Mouse (Mus musculus) cerebellum, postnatal 36 days (tissue): ENCODE results near the gene Nipa2.

ENCODE experiments used
- DNase-seq, 2 experiments: peaks; one replicate each; pipeline ENCODE4 v3.0.0; 2021 to 2022; ENCODE audit warnings: mixed read lengths in 2 of 2

Gene Nipa2

DNA sequence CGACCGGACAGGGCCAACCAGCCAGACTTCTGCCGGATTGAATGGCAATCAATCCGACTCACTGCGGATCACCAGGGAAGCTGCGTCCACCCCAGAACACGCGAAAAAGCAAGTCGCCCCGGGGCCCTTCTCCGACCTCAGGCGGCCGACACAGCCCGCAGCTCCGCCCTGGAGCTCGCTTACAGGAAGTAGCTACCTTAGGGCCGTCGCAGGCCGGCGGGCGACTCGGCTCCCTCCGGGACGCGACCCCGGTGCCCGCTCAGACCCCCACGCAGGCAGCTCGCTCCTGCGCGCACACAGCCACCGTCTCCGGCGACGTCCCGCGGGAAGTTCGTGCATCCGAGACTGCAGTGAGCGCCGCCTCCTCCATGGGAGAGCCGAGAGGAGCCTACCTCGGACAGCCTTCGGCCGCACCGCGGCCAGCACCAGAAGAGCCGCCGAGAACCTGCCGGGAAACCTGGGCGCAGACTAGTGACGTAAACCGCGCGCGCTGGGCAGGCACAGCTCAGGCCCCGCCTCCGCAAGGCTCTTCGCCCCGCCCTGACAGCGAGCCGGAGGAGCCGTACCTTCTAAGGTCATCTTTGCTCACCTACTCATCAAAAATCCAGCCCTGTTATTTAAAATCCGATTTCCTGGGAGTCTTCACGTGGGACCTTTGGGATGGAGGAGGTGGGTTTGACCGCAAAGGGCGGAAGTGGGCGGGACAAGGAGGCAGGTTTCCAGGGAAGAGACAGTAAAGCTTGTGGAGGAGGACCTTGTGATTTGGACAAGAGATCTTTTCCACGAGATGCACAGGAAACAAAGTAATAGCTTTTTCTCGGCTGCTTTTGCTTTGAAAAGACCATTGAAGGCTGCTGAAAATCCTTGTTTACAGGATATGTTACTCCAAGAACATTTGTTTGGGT lies at the start of gene Nipa2:
Gene Nipa2, minus strand, starts transcription at position 473 of the 905 bp plus-strand sequence.
- peak; percentile 94 to 95 for DNase-seq

DNA sequence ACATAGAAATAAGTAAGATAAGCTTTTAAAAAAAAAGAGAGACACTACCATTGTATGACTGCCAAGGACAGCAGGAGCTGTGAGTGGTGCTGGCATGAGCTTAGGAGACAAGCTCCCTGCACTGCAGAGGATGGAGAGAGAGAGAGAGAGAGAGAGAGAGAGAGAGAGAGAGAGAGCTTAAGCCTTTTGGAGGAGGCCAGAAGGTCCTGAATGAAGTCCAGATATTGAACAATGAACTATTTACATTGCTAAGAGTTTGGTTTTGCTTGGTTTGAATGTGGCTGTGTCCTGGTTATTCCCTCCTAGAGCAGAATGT lies 48.7 kb upstream of the Nipa2 start:
- DNase-seq: no peak

DNA sequence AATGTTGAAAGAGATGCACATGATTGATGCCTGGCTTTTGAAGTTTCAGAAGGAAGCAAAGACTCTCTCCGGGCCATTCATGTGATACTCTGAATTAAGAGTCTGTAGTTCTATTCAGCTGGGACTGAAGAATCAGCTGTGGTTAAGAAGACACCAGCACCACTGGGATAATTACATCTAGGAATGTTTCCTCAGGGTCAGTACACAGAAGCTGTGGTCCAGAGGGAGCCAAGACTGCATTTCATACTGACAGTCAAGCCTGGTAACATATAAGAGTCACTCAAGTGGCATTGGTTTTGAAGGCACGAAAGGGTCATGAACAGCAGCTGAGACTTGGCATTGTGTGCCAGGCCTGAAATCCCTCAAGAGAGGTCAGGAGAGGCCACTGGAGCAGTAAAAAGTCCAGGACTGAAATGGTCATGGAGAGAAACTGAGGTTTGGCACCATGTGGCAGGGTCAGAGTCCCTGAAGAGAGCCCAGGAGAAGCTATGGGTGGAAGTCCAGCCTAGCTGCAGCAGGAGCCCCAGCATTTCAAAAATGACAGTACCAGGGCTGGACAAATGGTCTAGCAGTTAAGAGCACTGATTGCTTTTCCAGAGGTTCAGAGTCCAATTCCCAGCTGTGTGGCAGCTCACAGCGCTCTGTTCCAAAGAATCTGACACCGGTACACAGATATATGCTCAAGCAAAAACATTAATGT lies 48.2 kb upstream of the Nipa2 start:
- DNase-seq: no peak

DNA sequence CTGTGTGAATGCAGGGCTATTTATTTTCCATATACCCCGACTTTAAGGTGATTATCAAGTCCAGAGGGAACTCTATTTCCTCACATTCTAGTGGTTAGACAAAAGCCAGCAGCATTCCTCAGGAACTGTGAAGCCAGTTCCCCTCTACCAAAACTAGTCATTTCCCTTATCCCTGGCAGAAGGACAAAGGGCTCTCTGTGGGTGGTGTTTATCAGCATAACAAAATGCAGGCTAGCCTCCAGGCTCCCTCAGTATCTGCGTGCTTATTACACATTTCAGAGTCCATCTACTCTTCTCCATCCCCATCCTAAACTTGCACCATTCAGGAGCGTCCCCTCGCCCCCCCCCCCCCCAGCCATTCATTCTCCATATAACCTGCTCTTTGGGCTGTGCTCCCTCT lies 36.7 kb upstream of the Nipa2 start:
- no peak for DNase-seq

DNA sequence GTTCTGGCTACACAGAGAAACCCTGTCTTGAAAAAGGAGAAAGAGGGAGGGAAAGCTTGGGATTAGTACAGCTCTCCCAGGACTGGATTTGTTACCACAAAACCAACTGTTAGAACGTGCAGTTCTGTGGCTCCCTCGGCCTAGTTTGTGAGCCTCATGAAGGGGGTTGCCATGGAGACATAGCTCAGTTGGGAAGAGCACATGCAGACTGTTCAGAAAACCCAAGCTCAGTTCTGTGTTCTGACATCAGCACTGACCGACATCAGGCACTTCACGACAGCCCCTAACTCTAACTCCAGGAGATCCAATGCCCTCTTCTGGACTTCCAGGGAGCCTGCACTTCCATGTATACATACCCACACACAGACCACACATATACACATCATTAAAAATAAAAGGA lies 32.7 kb upstream of the Nipa2 start:
- DNase-seq: no peak

DNA sequence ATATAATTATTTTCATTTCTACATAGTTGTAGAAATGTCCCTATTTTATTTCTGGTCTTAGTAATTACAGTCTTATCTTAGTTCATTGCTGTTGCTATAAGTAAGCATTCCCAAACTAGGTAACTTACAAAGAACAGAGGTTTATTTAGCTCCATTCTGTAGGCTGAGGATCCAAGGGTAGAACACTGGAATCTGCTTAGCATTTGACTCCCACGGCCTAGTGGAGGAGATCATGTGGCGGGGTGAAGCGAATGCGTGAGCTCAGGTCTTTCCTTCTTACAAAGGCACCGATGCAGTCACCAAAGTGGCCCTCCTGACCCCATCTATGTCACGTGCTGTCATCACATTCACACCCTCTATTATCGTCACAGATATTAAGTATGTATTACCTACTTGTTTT lies 29.6 kb upstream of the Nipa2 start:
- no peak for DNase-seq

DNA sequence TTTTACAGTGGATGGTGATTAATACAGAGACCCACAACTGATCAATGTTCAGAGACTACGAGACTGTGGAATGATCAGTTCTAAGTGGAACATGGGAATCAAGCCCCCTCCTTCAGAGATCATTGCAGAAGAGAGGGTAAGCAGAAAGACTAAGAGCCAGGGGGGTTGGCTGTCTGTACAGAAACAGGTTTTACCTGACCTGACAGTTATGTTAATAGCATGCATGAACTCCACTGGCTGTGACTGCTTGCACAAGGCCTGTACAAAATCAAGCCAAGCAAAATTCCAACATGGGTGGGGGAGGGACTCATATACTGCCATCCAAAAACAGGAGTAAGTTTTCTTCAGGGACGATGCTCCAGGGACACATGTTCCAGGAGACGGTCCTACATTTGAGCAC lies 28.9 kb upstream of the Nipa2 start:
- no peak for DNase-seq

DNA sequence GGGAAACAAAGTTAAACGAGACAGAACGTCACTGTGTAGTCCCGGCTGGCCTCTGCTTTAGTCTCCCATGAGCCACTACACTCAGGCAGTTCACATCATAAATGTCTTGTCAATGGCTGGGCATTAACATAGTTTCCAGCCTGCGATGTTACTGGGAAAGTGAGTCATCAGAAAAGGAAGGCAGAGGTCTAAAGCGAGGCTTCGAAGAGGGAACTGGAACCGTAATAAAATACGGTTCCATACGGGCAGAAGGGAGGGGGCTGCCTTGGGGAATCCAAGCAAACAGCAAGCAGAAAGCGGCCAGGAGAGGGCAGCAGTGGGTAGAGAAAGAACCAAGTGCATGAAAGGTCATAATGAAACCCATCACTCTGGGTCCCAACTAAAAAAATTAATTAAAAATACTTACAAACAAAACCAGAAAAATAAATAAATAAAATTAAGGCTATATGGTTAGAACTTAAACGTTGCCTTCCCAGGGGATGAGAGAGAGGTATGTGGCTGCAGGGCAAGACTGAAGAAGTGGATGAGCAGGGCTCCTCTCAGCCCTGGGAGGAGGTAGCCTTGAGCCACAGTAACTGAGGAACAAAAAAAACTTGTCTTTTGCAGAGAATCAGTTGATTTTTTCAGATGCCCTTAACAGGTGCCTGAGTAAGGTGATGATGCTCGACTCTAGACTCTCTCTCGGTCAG lies 24.4 kb upstream of the Nipa2 start:
- DNase-seq: peak; percentile 81 to 84

DNA sequence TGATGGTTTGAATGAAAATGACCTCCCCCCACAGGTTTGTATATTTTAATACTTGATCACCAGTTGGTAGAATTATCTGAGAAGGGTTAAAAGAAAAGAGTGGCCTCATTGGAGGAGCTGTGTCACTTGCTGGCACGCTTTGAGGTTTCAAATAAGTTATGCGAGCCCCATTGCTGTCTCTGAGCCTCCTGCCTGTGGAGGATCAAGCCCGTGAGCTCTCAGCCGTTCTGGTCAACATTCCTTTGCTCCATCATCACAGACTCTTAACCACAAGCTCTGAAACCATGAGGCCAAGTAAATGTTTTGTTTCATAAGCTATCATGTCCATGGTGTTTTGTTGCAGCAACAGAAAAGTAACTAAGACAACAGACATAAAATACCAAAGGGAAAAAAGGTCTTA lies 22.5 kb upstream of the Nipa2 start:
- DNase-seq: no peak

DNA sequence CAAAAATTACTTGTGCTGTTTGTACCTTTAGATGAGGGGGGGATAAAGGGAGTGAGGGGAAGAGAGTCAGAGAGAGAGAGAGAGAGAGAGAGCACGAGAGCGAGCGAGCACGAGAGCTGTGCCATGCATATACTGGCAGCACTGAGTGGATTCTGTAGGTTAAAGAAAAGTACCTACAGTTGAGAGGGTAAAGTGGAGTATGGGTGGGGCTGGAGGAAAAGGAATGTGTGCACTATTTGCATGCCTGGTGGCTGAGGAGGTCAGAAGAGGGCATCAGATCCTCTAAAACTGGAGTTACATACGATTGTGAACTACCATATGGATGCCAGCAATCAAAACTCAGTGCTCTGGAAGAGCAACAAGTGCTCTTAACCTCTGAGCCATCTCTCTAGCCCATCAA lies 20.8 kb upstream of the Nipa2 start:
- no peak for DNase-seq

DNA sequence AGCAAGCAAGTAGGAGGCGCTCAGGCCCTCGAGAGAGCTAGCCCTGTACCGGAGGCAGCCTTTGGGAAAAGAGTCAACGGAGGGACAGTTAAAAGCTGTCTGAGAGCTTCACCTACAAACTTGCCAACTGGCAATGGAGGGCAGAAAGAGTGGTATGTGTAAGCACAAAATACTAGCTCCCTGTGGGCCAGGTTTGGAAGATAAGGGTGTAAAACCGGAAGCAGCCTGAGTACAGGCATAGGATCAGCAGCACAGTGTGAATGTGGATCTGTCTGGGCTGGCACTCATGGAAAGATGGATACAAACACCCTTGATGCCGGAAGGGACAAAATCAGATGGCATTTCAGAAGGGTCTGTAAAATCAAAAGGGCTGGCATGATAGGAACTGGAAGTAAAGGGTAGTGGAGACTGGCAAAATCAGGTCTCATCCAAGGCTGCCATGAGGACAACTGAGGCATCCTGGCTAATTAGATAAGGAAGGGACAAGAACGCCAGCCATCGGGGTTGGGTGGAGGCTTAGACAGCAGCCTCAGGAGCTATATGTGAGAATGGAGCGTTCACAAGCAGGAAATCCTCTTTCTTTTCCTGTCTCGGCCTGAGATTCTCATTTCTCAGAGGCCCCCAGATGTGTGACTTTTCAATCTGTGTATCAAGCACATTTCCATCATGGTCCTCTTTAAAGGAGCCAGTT lies 19.9 kb upstream of the Nipa2 start:
- no peak for DNase-seq

DNA sequence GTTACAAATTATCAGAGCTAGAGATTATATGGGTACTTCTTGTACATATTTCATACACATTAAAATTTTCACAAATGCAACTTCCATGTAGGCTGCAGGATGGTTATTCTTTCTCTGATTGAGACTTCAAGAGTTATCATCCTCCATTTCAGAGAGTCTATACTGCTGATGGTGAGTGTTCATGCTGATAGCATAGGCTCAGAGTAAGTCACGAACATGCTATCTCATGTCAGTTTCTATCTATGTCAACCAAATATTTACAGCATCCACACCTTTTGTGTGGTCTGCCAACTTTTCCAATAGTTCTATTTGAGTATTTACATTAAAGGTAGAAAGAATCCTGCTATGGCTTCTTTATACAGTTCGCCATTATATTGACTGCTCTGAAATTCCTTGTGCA lies 19.2 kb upstream of the Nipa2 start:
- DNase-seq: no peak

DNA sequence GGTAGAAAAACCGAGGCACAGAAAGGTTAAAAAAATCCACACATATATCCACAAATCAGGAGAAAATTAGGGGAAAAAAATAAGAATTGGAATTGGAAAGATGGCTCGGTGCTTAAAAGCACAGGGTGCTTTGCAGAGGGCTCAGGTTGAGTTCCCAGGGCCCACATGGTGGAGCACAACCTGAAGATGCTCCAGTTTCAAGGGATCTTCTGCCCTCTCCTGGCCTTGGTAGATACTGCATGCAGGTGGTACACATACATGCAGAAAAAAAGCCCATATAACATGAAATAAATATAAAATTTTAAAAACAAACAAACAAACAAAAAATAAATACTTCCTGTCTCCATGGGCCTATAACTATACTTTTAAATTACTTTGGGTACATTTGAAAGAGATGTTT lies 12.2 kb upstream of the Nipa2 start:
- no peak for DNase-seq

DNA sequence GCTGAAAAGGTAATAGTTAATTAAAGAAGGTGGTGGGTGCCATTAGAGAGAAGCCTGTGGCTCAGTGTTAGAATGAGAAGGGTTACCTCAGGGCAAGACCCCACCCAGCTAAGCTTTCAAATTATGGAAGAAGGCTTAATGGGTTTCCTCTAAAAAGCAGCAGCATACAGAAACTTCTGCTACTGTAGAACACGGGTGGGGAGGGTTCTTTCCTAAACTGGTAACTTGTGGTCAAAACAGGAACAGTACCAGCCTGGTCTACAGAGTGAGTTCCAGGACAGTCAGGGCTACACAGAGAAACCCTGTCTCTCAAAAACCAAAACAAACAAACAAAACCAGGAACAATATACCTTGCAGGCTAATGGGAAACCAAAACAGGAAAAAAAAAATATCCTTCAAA lies 7.1 kb upstream of the Nipa2 start:
- DNase-seq: no peak

DNA sequence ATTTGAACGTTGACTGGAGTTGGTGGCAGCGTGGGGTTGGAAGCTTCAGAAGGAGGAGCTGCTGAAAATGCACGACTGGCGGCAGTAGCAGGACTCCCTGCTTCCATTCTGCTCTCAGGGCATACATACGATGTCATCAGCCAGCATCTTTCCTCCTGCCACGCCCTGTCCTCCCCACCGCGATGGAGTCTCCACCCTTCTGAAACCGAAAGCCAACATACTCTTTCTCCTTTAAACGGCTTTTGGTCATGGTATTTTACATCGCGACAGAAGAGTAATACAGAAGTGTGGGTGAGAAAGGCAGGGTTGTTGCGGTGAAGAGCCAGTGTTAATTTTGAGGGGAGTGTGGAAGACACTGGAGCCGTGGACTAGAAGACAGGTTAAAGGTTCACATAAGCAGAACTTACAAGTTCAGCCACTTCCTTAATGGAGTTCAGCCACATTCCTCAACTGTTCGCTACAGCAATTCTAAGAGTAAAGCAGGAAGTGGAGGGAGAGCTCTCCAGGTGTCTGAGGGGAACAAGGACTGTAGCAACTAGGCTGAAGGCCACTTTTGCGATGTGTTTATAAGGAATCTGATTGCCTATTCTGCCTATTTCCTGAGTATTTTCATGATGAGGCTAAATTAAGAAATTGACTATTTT lies 6.1 kb upstream of the Nipa2 start:
- peak in 1 of 2 experiments; percentile 17 for DNase-seq

DNA sequence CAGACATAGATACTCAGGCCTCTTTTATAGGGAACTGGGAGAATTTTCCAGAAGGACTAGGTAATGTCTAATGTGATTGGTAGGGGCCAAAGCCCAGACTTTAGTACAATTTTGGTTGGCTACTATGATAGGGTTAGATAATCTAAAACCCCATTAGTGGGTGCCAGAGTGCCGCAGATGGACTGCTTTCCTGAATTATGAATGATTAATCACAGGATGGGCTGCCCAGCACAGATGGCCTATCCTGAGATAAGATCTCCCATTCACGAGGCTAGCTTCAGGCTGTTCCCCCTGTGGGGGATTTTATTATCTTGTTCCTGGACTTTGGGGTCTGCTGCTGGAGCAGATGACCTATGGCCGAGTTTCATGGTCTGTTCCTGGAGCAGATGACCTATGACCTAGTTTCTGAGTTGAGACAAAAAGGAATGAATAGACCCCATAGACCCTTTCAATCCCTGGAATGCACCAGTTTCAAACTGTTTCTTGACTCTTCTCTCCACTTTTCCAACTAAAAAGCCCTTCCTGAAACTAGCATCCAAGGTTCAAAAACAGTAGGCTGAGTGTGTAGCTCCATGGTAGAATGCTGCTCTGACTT lies 4.7 kb upstream of the Nipa2 start:
- DNase-seq: no peak

DNA sequence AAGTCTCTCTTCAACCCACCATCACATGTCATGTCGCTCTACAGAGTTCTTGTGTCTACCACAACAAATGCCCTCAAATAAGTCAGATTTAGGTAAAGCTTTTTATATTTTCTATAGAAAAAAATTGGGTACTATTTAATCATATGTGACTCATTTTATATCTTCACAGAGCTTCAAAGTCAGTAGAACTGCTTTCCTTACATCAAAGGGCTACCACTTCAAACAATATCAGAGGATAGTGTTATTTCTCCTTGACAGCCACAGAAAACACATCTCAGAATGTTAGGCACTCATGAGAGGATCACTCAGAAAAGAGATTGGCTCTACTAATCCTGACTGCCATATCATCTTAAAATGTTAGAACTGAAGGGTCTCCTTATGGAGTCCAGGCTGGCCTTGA lies 1.8 kb downstream of the Nipa2 start:
- DNase-seq: no peak

DNA sequence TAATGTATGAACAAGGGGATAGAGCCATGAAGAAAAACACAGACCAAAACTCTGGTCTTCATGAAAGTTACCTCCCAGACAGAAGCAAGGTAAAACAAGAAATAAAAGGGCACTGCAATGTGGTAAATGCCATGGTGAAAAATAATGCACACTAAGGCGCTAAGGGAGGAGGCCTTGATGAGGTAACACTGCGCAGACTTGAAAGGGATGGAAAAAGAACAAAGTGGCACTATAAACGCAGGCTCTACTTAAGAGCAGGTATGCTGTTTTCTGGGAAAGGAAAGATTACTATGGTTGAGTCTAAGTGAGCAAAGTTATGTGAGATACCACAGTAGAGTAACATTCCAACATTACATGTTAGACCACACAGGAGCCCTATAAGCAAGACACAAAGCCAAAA lies 2.5 kb downstream of the Nipa2 start:
- no peak for DNase-seq

DNA sequence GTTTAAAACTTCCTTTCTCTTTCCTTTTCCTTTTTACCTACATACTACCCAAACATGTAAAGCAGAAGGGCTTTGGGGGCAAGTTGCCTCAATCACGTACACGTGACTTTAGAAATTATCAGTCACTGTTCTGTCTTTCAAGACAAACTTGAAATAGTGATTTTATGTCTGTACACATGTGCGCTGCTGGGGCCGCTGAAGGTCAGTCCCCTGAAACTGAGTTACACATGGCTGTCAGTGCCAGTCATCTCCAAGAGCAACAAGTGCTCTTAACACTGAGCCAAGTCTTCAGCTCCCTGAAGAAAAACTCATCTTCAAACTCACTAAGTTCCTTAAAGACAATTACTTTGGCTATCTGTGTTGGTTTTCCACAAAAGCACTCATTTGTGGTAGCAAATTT lies 4.4 kb downstream of the Nipa2 start:
- DNase-seq: no peak

DNA sequence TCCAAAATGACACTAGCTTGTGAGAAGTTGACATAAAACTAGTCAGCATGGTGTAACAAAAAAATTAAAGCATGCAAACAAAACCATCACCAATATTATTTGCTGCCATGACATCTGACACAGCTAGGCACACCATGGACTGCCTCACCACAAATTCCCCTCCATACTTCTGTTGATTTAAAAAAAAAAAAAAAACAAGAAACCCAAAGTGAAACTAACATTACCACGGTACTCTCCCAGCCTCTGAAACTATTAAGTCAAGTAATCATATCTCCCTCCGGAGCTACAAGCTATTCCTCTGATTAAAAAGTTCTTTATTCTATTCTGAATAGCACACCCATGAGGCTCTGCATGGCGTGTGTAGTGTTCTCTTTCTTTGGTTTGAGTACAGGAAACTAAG lies 5.1 kb downstream of the Nipa2 start:
- DNase-seq: no peak

DNA sequence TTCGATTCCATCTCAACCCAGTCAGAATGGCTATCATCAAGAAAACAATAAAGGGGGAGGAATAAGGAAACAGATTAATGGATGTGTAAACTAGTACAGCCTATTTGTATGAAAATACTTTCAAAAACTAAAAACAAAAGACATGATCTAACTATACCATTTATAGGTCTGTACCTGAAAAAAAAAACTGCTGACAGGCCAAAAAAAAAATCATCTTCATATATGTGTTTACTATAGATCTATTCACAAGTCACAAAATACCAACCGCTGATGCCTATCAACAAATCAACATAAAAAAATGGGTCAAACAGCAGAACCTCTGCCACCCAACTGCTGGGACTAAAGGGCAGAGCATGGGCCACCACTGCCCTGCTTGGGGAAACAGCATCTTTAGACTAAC lies 6.2 kb downstream of the Nipa2 start:
- DNase-seq: no peak

DNA sequence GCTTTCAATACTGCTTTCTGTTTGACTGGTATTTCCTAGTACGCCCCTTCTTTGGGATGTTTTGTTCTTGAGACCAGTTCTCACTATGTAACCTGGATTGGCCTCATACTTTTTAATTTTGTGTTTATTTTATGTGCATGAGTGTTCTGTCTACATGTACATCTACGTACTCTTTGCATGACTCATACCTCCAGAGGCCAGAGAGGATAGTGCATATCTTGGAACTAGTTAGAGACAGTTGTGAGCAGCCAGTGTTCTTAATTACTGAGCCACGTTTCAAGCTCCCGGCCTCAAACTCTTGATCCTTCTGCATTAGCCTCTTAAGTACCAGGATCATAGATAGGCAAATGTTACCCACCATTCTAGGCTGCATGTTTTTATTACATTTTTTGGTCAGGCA lies 23.9 kb downstream of the Nipa2 start:
- DNase-seq: no peak
